Mouse (Mus musculus): ENCODE measurements around the gene Mapk10. TPM values are rescaled to one million over a fixed set of nuclear protein-coding genes. Genes with fewer than 3 reads are reported as not detected.

Gene Mapk10
- total RNA-seq, 1 experiment from 2014 or later: not detected

GRCm38 (mm10) chr5:103171207-103171606, 39.9 kb downstream of the Mapk10 start:
- no peak for ATAC-seq (ENCODE audit: extremely low read depth, insufficient number of reproducible peaks, low FRiP score, poor library complexity, severe bottlenecking)

- no peak for ATAC-seq (ENCODE audit: extremely low read depth, insufficient number of reproducible peaks, low FRiP score, poor library complexity, severe bottlenecking)
Observed at GRCm38 (mm10) chr5:103167371-103167770, 43.8 kb downstream of the Mapk10 start.

- no peak for ATAC-seq (ENCODE audit: extremely low read depth, insufficient number of reproducible peaks, low FRiP score, poor library complexity, severe bottlenecking)
Observed at GRCm38 (mm10) chr5:103166755-103167154, 44.4 kb downstream of the Mapk10 start.

- ATAC-seq (ENCODE audit: extremely low read depth, insufficient number of reproducible peaks, low FRiP score, poor library complexity, severe bottlenecking): no peak
Observed at GRCm38 (mm10) chr5:103164022-103164421, 47.1 kb downstream of the Mapk10 start.

- no peak for ATAC-seq (ENCODE audit: extremely low read depth, insufficient number of reproducible peaks, low FRiP score, poor library complexity, severe bottlenecking)
Observed at GRCm38 (mm10) chr5:103161574-103161973, 49.6 kb downstream of the Mapk10 start.

GRCm38 (mm10) chr5:103161196-103161540, 50.0 kb downstream of the Mapk10 start:
- ATAC-seq (ENCODE audit: extremely low read depth, insufficient number of reproducible peaks, low FRiP score, poor library complexity, severe bottlenecking): no peak

- ATAC-seq (ENCODE audit: extremely low read depth, insufficient number of reproducible peaks, low FRiP score, poor library complexity, severe bottlenecking): no peak
Observed at GRCm38 (mm10) chr5:103160314-103161195, 50.6 kb downstream of the Mapk10 start.

GRCm38 (mm10) chr5:103140935-103141334, 70.2 kb downstream of the Mapk10 start:
- no peak for ATAC-seq (ENCODE audit: extremely low read depth, insufficient number of reproducible peaks, low FRiP score, poor library complexity, severe bottlenecking)

- ATAC-seq (ENCODE audit: extremely low read depth, insufficient number of reproducible peaks, low FRiP score, poor library complexity, severe bottlenecking): no peak
Observed at GRCm38 (mm10) chr5:103134839-103135238, 76.3 kb downstream of the Mapk10 start.

GRCm38 (mm10) chr5:103133626-103134025, 77.5 kb downstream of the Mapk10 start:
- ATAC-seq (ENCODE audit: extremely low read depth, insufficient number of reproducible peaks, low FRiP score, poor library complexity, severe bottlenecking): no peak

- no peak for ATAC-seq (ENCODE audit: extremely low read depth, insufficient number of reproducible peaks, low FRiP score, poor library complexity, severe bottlenecking)
Observed at GRCm38 (mm10) chr5:103132814-103133213, 78.3 kb downstream of the Mapk10 start.

- no peak for ATAC-seq (ENCODE audit: extremely low read depth, insufficient number of reproducible peaks, low FRiP score, poor library complexity, severe bottlenecking)
Observed at GRCm38 (mm10) chr5:103119618-103120017, 91.5 kb downstream of the Mapk10 start.

GRCm38 (mm10) chr5:103115571-103115970, 95.6 kb downstream of the Mapk10 start:
- no peak for ATAC-seq (ENCODE audit: extremely low read depth, insufficient number of reproducible peaks, low FRiP score, poor library complexity, severe bottlenecking)

- ATAC-seq (ENCODE audit: extremely low read depth, insufficient number of reproducible peaks, low FRiP score, poor library complexity, severe bottlenecking): no peak
Observed at GRCm38 (mm10) chr5:103112471-103112870, 98.7 kb downstream of the Mapk10 start.

GRCm38 (mm10) chr5:103109409-103109808, 101.7 kb downstream of the Mapk10 start:
- no peak for ATAC-seq (ENCODE audit: extremely low read depth, insufficient number of reproducible peaks, low FRiP score, poor library complexity, severe bottlenecking)

- ATAC-seq (ENCODE audit: extremely low read depth, insufficient number of reproducible peaks, low FRiP score, poor library complexity, severe bottlenecking): no peak
Observed at GRCm38 (mm10) chr5:103105441-103106414, 105.4 kb downstream of the Mapk10 start.

- no peak for ATAC-seq (ENCODE audit: extremely low read depth, insufficient number of reproducible peaks, low FRiP score, poor library complexity, severe bottlenecking)
Observed at GRCm38 (mm10) chr5:103104082-103104481, 107.1 kb downstream of the Mapk10 start.

- no peak for ATAC-seq (ENCODE audit: extremely low read depth, insufficient number of reproducible peaks, low FRiP score, poor library complexity, severe bottlenecking)
Observed at GRCm38 (mm10) chr5:103102876-103103393, 108.2 kb downstream of the Mapk10 start.

- ATAC-seq (ENCODE audit: extremely low read depth, insufficient number of reproducible peaks, low FRiP score, poor library complexity, severe bottlenecking): no peak
Observed at GRCm38 (mm10) chr5:103102176-103102575, 109.0 kb downstream of the Mapk10 start.
